Mouse (Mus musculus) kidney, postnatal 36 days (tissue): ENCODE measurements around the gene Smarcd1.

Source experiments
- DNase-seq, 2 experiments: peaks; one replicate each; pipeline ENCODE4 v3.0.0; 2021 to 2022; ENCODE audit warnings: mixed read lengths in 2 of 2

The Smarcd1 gene

DNA sequence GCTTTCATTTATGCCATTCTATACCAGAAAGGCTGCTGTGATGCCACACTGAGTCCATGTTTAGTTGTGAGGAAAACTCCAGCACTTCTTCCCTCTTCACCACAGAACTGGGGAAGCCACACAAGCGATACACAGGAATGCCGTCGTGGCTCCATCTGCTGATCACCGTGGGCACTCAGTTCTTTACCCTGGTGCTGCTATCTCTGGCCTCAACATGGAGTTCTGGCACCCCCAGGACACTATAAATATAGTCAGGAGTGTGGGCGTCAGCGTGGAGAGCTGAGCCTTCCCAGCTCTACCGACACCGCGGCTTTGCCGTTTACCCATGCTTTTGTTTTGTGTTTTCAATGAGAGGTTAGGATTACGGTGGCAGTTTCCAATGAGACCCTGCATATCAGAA lies 34.7 kb downstream of the Smarcd1 start:
- DNase-seq = no peak

DNA sequence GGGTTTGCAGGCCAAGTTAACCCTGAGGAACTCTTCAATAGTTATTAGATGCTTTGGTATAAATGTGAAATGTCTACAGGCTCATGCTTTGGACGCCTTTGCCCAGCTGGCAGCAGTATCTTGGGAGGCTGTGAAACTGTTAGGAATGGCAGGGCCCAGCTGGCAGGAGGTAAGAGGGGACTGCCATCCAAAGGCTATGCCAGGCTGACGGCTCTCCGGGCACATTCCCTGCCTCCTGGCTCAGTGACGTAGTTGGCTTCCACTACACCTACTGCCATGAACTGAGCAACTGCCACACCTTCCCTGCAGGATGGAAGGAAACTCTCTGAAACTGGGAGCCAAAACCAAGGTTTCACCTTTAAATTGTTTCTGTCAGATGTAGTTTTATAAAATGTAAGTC lies 38.3 kb downstream of the Smarcd1 start:
- no peak for DNase-seq

DNA sequence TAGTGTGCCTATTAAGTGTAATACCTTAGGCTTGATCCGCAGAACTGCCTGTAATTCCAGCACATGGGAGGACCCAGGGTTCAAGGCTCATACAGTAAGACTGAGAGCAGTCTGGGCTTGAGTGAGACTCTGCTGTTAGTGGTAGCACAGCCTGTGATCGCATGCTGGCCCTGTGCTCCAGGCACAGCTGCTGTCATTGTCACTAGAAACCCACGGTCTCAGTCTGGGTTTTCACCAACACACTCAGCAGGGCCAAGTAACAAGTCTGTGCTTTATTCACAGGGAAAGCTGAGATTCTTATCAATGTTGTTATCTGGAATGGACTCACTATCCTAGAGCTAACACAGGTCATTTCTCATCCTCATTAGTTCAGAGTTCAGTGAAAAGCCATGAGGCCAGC lies 52.3 kb downstream of the Smarcd1 start:
- no peak for DNase-seq
